Mouse (Mus musculus) heart, embryonic 14.5 days (tissue): Measurements from ENCODE around the gene Calr4. TPM values are rescaled to one million over a fixed set of nuclear protein-coding genes. Genes with fewer than 3 reads are reported as not detected.
A peak's percentile ranks its signal among the peaks of the same experiment; 100 is the strongest.

Source experiments
- ATAC-seq: fragments of 200-750 bp; cut with Nextera tagmentation; 2 replicates; pipeline ENCODE4 v1.8.0; 2017; ENCODE audit warnings: low read depth, moderate TSS enrichment; ENCODE audit not compliant: insufficient number of reproducible peaks, insufficient read depth, low FRiP score
- H3K27ac ChIP-seq, 2 experiments: fragments of 200-500 bp in 1 of 2; fragments of 300-500 bp in 1 of 2; sonication (generic) in 1 of 2; replicated peaks in 1 of 2; 2 replicates each; pipeline ENCODE4 v1.5.1; 2012 to 2014; ENCODE audit warnings: low read depth in 2 of 2, low read length in 2 of 2, control low read depth in 1 of 2, mild to moderate bottlenecking in 1 of 2, mixed read lengths in 1 of 2; ENCODE audit not compliant: control insufficient read depth in 1 of 2, insufficient read depth in 1 of 2
- H3K27me3 ChIP-seq: fragments of 300-500 bp; sonication (generic); 2 replicates; pipeline ENCODE4 v1.6.1; 2014; ENCODE audit warnings: mild to moderate bottlenecking, low read length, control low read depth; ENCODE audit not compliant: control insufficient read depth, insufficient read depth
- H3K36me3 ChIP-seq: fragments of 300-500 bp; sonication (generic); 2 replicates; pipeline ENCODE4 v1.6.1; 2014; ENCODE audit warnings: mild to moderate bottlenecking, control low read depth, low read length, mixed read lengths; ENCODE audit not compliant: control insufficient read depth, insufficient read depth
- H3K4me1 ChIP-seq, 2 experiments: fragments of 200-500 bp in 1 of 2; fragments of 300-500 bp in 1 of 2; sonication (generic) in 1 of 2; 2 replicates each; pipeline ENCODE4 v1.6.1; 2012 to 2014; ENCODE audit warnings: low read length in 2 of 2, control low read depth in 1 of 2, mixed read lengths in 1 of 2; ENCODE audit not compliant: control insufficient read depth in 2 of 2, insufficient read depth in 2 of 2
- H3K4me2 ChIP-seq: fragments of 300-500 bp; sonication (generic); 2 replicates; pipeline ENCODE4 v1.6.1; 2014; ENCODE audit warnings: mild to moderate bottlenecking, low read length
- H3K4me3 ChIP-seq, 2 experiments: fragments of 200-500 bp in 1 of 2; fragments of 300-500 bp in 1 of 2; sonication (generic) in 1 of 2; 2 replicates each; pipeline ENCODE4 v1.5.1; 2012 to 2014; ENCODE audit warnings: low read length in 2 of 2, mild to moderate bottlenecking in 2 of 2, control low read depth in 1 of 2, low read depth in 1 of 2, moderate library complexity in 1 of 2; ENCODE audit not compliant: control insufficient read depth in 1 of 2, insufficient read depth in 1 of 2
- H3K9ac ChIP-seq: fragments of 300-500 bp; sonication (generic); 2 replicates; pipeline ENCODE4 v1.6.1; 2014; ENCODE audit warnings: mild to moderate bottlenecking, low read length
- H3K9me3 ChIP-seq: fragments of 300-500 bp; sonication (generic); 2 replicates; pipeline ENCODE4 v1.6.1; 2016; ENCODE audit warnings: low read length, control low read depth; ENCODE audit not compliant: control insufficient read depth
- WGBS: fragments of 180-500 bp; shearing (Covaris S2); extraction: QIAGEN DNeasy Blood & Tissue Kit; methylation state at CpG from one replicate; pipeline ENCODE4 v1.1.7; 2014; 5-methylcytosine and 5-hydroxymethylcytosine counted together
- polyA plus RNA-seq: library from polyadenylated mRNA; unstranded; fragments of >200 nt; fragmentation: Nextera tagmentation; extraction: Ambion mirVana; gene quantifications from 2 replicates; pipeline ENCODE4 v1.2.1, GENCODE M21; 2014

The Calr4 gene
- polyA plus RNA-seq: 0.12 and 0.20 TPM in 2 replicates

GRCm38 (mm10) chr4:109234185-109234584, at the start of gene Calr4:
Calr4 (plus strand) TSS chr4:109234485.
- no peak within 1 kb of the TSS for H3K4me3 ChIP-seq
- no peak within 1 kb of the TSS for H3K27ac ChIP-seq
- H3K27me3 ChIP-seq: no peaks in the 10 kb centered on the region
- H3K9me3 ChIP-seq: no peaks in the 10 kb centered on the region
- 83% methylated on average over 2 of the region's 2 CpGs for WGBS
- no peak within 1 kb of the TSS for H3K4me2 ChIP-seq
- peaks cover 0 to 2% of the 10 kb centered on the region in 2 experiments; a peak in 1 of 4 replicates for H3K4me1 ChIP-seq
- ATAC-seq: no peak
- no peak within 1 kb of the TSS for H3K9ac ChIP-seq
- H3K36me3 ChIP-seq: no peaks in the 10 kb centered on the region

- Histone ChIP-seq H3K27me3 (no peaks in the 10 kb centered on the region), H3K4me1 (no peaks in the 10 kb centered on the region), H3K9ac (no peak overlapping the region), H3K4me2 (no peak overlapping the region), H3K4me3 (no peak overlapping the region), H3K9me3 (no peaks in the 10 kb centered on the region), H3K27ac (no peak overlapping the region), H3K36me3 (no peaks in the 10 kb centered on the region)
- ATAC-seq: no peak
- WGBS: 70% methylated on average over 8 of the region's 8 CpGs
These were observed 48.5 kb upstream of the Calr4 start for GRCm38 (mm10) chr4:109185616-109186405.

- no peak for ATAC-seq
- Histone ChIP-seq H3K36me3 (no peaks in the 10 kb centered on the region), H3K27me3 (no peaks in the 10 kb centered on the region), H3K4me3 (no peak overlapping the region), H3K9me3 (no peaks in the 10 kb centered on the region), H3K27ac (peak overlapping the region; percentile 48 to 78), H3K4me1 (peaks cover 5 to 23% of the 10 kb centered on the region in 2 experiments), H3K4me2 (peak overlapping the region; percentile 40), H3K9ac (peak overlapping the region; percentile 4; the same call in 1 of the 2 replicates)
- WGBS: 35% methylated on average over 10 of the region's 10 CpGs
These were observed 42.7 kb upstream of the Calr4 start for GRCm38 (mm10) chr4:109191598-109191997.

GRCm38 (mm10) chr4:109193886-109194285, 40.4 kb upstream of the Calr4 start:
- H3K27me3 ChIP-seq: no peaks in the 10 kb centered on the region
- H3K4me3 ChIP-seq: no peak overlapping the region
- no peak overlapping the region for H3K9ac ChIP-seq
- peaks cover 6 to 25% of the 10 kb centered on the region in 2 experiments for H3K4me1 ChIP-seq
- WGBS: 82% methylated on average over 5 of the region's 5 CpGs
- H3K4me2 ChIP-seq: no peak overlapping the region
- H3K9me3 ChIP-seq: no peaks in the 10 kb centered on the region
- H3K27ac ChIP-seq: no peak overlapping the region
- no peaks in the 10 kb centered on the region for H3K36me3 ChIP-seq
- ATAC-seq: no peak

- 69% methylated on average over 7 of the region's 7 CpGs for WGBS
- H3K4me3 ChIP-seq: no peak overlapping the region
- H3K4me1 ChIP-seq: peaks cover 5 to 23% of the 10 kb centered on the region in 2 experiments
- no peak for ATAC-seq
- H3K27ac ChIP-seq: no peak overlapping the region
- no peak overlapping the region for H3K9ac ChIP-seq
- 0 out of 2 replicates have a peak, but pooled peaks cover 5% of the 10 kb centered on the region for H3K36me3 ChIP-seq
- no peaks in the 10 kb centered on the region for H3K9me3 ChIP-seq
- H3K4me2 ChIP-seq: no peak overlapping the region
- no peaks in the 10 kb centered on the region for H3K27me3 ChIP-seq
These were observed 38.2 kb upstream of the Calr4 start for GRCm38 (mm10) chr4:109195900-109196629.

- no peak for ATAC-seq
- Histone ChIP-seq H3K4me3 (no peak overlapping the region), H3K4me1 (peaks cover 2 to 11% of the 10 kb centered on the region in 2 experiments; a peak in 1 of 4 replicates), H3K27ac (no peak overlapping the region), H3K9ac (no peak overlapping the region), H3K4me2 (no peak overlapping the region), H3K27me3 (no peaks in the 10 kb centered on the region), H3K9me3 (no peaks in the 10 kb centered on the region), H3K36me3 (0 out of 2 replicates have a peak, but pooled peaks cover 5% of the 10 kb centered on the region)
- WGBS: 89% methylated on average over 4 of the region's 4 CpGs
These were observed 35.2 kb upstream of the Calr4 start for GRCm38 (mm10) chr4:109199069-109199468.

- Histone ChIP-seq H3K9ac (peak within 1 kb of the TSS; percentile 79), H3K9me3 (no peaks in the 10 kb centered on the region), H3K4me2 (peak within 1 kb of the TSS; percentile 83), H3K4me3 (peak within 1 kb of the TSS; percentile 60 to 68), H3K36me3 (0 out of 2 replicates have a peak, but pooled peaks cover 5% of the 10 kb centered on the region), H3K27ac (peak within 1 kb of the TSS; percentile 85 to 94), H3K27me3 (no peaks in the 10 kb centered on the region), H3K4me1 (0 out of 4 replicates have a peak, but pooled peaks cover 0 to under 1% of the 10 kb centered on the region in 2 experiments)
- ATAC-seq: peak; percentile 97
- WGBS: under 1% methylated on average over 59 of the region's 59 CpGs
These were observed 32.5 kb upstream of the Calr4 start, which contains the start of gene Osbpl9 for GRCm38 (mm10) chr4:109201582-109202424. Osbpl9 (minus strand) TSS chr4:109202272.
